Mouse (Mus musculus): ENCODE measurements at regions not wholly inside any gene's neighbourhood (a gene's known extent, or its start where the extent isn't known, plus 50 kb on each side); places are given as distances from the start of the nearest gene placed in this dataset.

- no peak overlapping the region for H3K27ac ChIP-seq (ENCODE audit: low read length)
- H3K9me3 ChIP-seq (replicated peaks; ENCODE audit: control insufficient read depth, low read length): no peaks in the 10 kb centered on the region
- no peaks in the 10 kb centered on the region for H3K27me3 ChIP-seq (ENCODE audit: control insufficient read depth, insufficient read depth, low read length)
- no peaks in the 10 kb centered on the region for H3K36me3 ChIP-seq (ENCODE audit: control insufficient read depth, insufficient read depth, low read length)
- no peak overlapping the region for H3K4me3 ChIP-seq (replicated peaks; ENCODE audit: low read length)
- no peak overlapping the region for H3K4me2 ChIP-seq (ENCODE audit: low read depth, low read length)
- 86% methylated on average over 7 of the region's 7 CpGs for WGBS
- no peak for ATAC-seq (ENCODE audit: insufficient read depth, low FRiP score)
- no peaks in the 10 kb centered on the region for H3K4me1 ChIP-seq (ENCODE audit: control insufficient read depth, insufficient read depth, low read length)
- H3K9ac ChIP-seq (ENCODE audit: low read length): no peak overlapping the region
Measured at GRCm38 (mm10) chr12:12570563-12571251, 308.8 kb downstream of the Fam49a start.

GRCm38 (mm10) chr12:12567734-12568104 is 305.8 kb downstream of the Fam49a start:
- ATAC-seq (ENCODE audit: insufficient read depth, low FRiP score): no peak
- Histone ChIP-seq H3K4me3 (replicated peaks; ENCODE audit: low read length) (no peak overlapping the region), H3K9ac (ENCODE audit: low read length) (no peak overlapping the region), H3K36me3 (ENCODE audit: control insufficient read depth, insufficient read depth, low read length) (no peaks in the 10 kb centered on the region), H3K27ac (ENCODE audit: low read length) (no peak overlapping the region), H3K4me2 (ENCODE audit: low read depth, low read length) (no peak overlapping the region), H3K27me3 (ENCODE audit: control insufficient read depth, insufficient read depth, low read length) (no peaks in the 10 kb centered on the region), H3K4me1 (ENCODE audit: control insufficient read depth, insufficient read depth, low read length) (no peaks in the 10 kb centered on the region), H3K9me3 (replicated peaks; ENCODE audit: control insufficient read depth, low read length) (no peaks in the 10 kb centered on the region)
- WGBS: 88% methylated on average over 3 of the region's 3 CpGs

- H3K9ac ChIP-seq (ENCODE audit: low read length): no peak overlapping the region
- no peaks in the 10 kb centered on the region for H3K36me3 ChIP-seq (ENCODE audit: control insufficient read depth, insufficient read depth, low read length)
- no peaks in the 10 kb centered on the region for H3K9me3 ChIP-seq (replicated peaks; ENCODE audit: control insufficient read depth, low read length)
- no peak overlapping the region for H3K27ac ChIP-seq (ENCODE audit: low read length)
- 92% methylated on average over 7 of the region's 7 CpGs for WGBS
- no peak overlapping the region for H3K4me2 ChIP-seq (ENCODE audit: low read depth, low read length)
- H3K4me3 ChIP-seq (replicated peaks; ENCODE audit: low read length): no peak overlapping the region
- no peaks in the 10 kb centered on the region for H3K4me1 ChIP-seq (ENCODE audit: control insufficient read depth, insufficient read depth, low read length)
- H3K27me3 ChIP-seq (ENCODE audit: control insufficient read depth, insufficient read depth, low read length): no peaks in the 10 kb centered on the region
- no peak for ATAC-seq (ENCODE audit: insufficient read depth, low FRiP score)
Measured at GRCm38 (mm10) chr12:12567058-12567733, 305.3 kb downstream of the Fam49a start.

GRCm38 (mm10) chr12:12562267-12562666 is 300.3 kb downstream of the Fam49a start:
- H3K4me1 ChIP-seq (ENCODE audit: control insufficient read depth, insufficient read depth, low read length): no peaks in the 10 kb centered on the region
- no peak overlapping the region for H3K27ac ChIP-seq (ENCODE audit: low read length)
- no peaks in the 10 kb centered on the region for H3K36me3 ChIP-seq (ENCODE audit: control insufficient read depth, insufficient read depth, low read length)
- no peak overlapping the region for H3K4me2 ChIP-seq (ENCODE audit: low read depth, low read length)
- WGBS: 87% methylated on average over 1 of the region's 1 CpGs
- H3K27me3 ChIP-seq (ENCODE audit: control insufficient read depth, insufficient read depth, low read length): no peaks in the 10 kb centered on the region
- no peak overlapping the region for H3K4me3 ChIP-seq (replicated peaks; ENCODE audit: low read length)
- ATAC-seq (ENCODE audit: insufficient read depth, low FRiP score): no peak
- H3K9me3 ChIP-seq (replicated peaks; ENCODE audit: control insufficient read depth, low read length): no peaks in the 10 kb centered on the region
- H3K9ac ChIP-seq (ENCODE audit: low read length): no peak overlapping the region

- Histone ChIP-seq H3K4me1 (ENCODE audit: control insufficient read depth, insufficient read depth, low read length) (no peaks in the 10 kb centered on the region), H3K4me2 (ENCODE audit: low read depth, low read length) (no peak overlapping the region), H3K9ac (ENCODE audit: low read length) (no peak overlapping the region), H3K9me3 (replicated peaks; ENCODE audit: control insufficient read depth, low read length) (no peaks in the 10 kb centered on the region), H3K4me3 (replicated peaks; ENCODE audit: low read length) (no peak overlapping the region), H3K27me3 (ENCODE audit: control insufficient read depth, insufficient read depth, low read length) (no peaks in the 10 kb centered on the region), H3K27ac (ENCODE audit: low read length) (no peak overlapping the region), H3K36me3 (ENCODE audit: control insufficient read depth, insufficient read depth, low read length) (no peaks in the 10 kb centered on the region)
- no peak for ATAC-seq (ENCODE audit: insufficient read depth, low FRiP score)
- WGBS: 57% methylated on average over 5 of the region's 5 CpGs
Measured at GRCm38 (mm10) chr12:12551818-12552217, 289.9 kb downstream of the Fam49a start.

GRCm38 (mm10) chr12:12549649-12550048 is 287.7 kb downstream of the Fam49a start:
- WGBS: 82% methylated on average over 3 of the region's 3 CpGs
- Histone ChIP-seq H3K4me2 (ENCODE audit: low read depth, low read length) (no peak overlapping the region), H3K27me3 (ENCODE audit: control insufficient read depth, insufficient read depth, low read length) (no peaks in the 10 kb centered on the region), H3K4me3 (replicated peaks; ENCODE audit: low read length) (no peak overlapping the region), H3K9me3 (replicated peaks; ENCODE audit: control insufficient read depth, low read length) (no peaks in the 10 kb centered on the region), H3K36me3 (ENCODE audit: control insufficient read depth, insufficient read depth, low read length) (no peaks in the 10 kb centered on the region), H3K9ac (ENCODE audit: low read length) (no peak overlapping the region), H3K27ac (ENCODE audit: low read length) (no peak overlapping the region), H3K4me1 (ENCODE audit: control insufficient read depth, insufficient read depth, low read length) (no peaks in the 10 kb centered on the region)
- ATAC-seq (ENCODE audit: insufficient read depth, low FRiP score): no peak

GRCm38 (mm10) chr12:12548688-12549087 is 286.7 kb downstream of the Fam49a start:
- Histone ChIP-seq H3K36me3 (ENCODE audit: control insufficient read depth, insufficient read depth, low read length) (no peaks in the 10 kb centered on the region), H3K4me3 (replicated peaks; ENCODE audit: low read length) (no peak overlapping the region), H3K4me1 (ENCODE audit: control insufficient read depth, insufficient read depth, low read length) (no peaks in the 10 kb centered on the region), H3K27ac (ENCODE audit: low read length) (no peak overlapping the region), H3K27me3 (ENCODE audit: control insufficient read depth, insufficient read depth, low read length) (no peaks in the 10 kb centered on the region), H3K4me2 (ENCODE audit: low read depth, low read length) (no peak overlapping the region), H3K9ac (ENCODE audit: low read length) (no peak overlapping the region), H3K9me3 (replicated peaks; ENCODE audit: control insufficient read depth, low read length) (no peaks in the 10 kb centered on the region)
- no peak for ATAC-seq (ENCODE audit: insufficient read depth, low FRiP score)
- 26% methylated on average over 2 of the region's 2 CpGs for WGBS

GRCm38 (mm10) chr12:12547477-12547876 is 285.5 kb downstream of the Fam49a start:
- H3K9ac ChIP-seq (ENCODE audit: low read length): no peak overlapping the region

GRCm38 (mm10) chr12:12546372-12547031 is 284.6 kb downstream of the Fam49a start:
- H3K27me3 ChIP-seq (ENCODE audit: control insufficient read depth, insufficient read depth, low read length): no peaks in the 10 kb centered on the region
- no peak overlapping the region for H3K4me3 ChIP-seq (replicated peaks; ENCODE audit: low read length)
- no peak overlapping the region for H3K27ac ChIP-seq (ENCODE audit: low read length)
- H3K36me3 ChIP-seq (ENCODE audit: control insufficient read depth, insufficient read depth, low read length): no peaks in the 10 kb centered on the region
- no peak overlapping the region for H3K4me2 ChIP-seq (ENCODE audit: low read depth, low read length)
- ATAC-seq (ENCODE audit: insufficient read depth, low FRiP score): no peak
- WGBS: 83% methylated on average over 5 of the region's 5 CpGs
- no peak overlapping the region for H3K9ac ChIP-seq (ENCODE audit: low read length)
- H3K9me3 ChIP-seq (replicated peaks; ENCODE audit: control insufficient read depth, low read length): no peaks in the 10 kb centered on the region
- H3K4me1 ChIP-seq (ENCODE audit: control insufficient read depth, insufficient read depth, low read length): no peaks in the 10 kb centered on the region

More at GRCm38 (mm10) chr12:12547477-12547876, 285.5 kb downstream of the Fam49a start:
- H3K36me3 ChIP-seq (ENCODE audit: control insufficient read depth, insufficient read depth, low read length): no peaks in the 10 kb centered on the region
- no peak overlapping the region for H3K27ac ChIP-seq (ENCODE audit: low read length)
- H3K27me3 ChIP-seq (ENCODE audit: control insufficient read depth, insufficient read depth, low read length): no peaks in the 10 kb centered on the region
- H3K9me3 ChIP-seq (replicated peaks; ENCODE audit: control insufficient read depth, low read length): no peaks in the 10 kb centered on the region
- ATAC-seq (ENCODE audit: insufficient read depth, low FRiP score): no peak
- H3K4me2 ChIP-seq (ENCODE audit: low read depth, low read length): no peak overlapping the region
- 67% methylated on average over 1 of the region's 1 CpGs for WGBS
- H3K4me1 ChIP-seq (ENCODE audit: control insufficient read depth, insufficient read depth, low read length): no peaks in the 10 kb centered on the region
- no peak overlapping the region for H3K4me3 ChIP-seq (replicated peaks; ENCODE audit: low read length)

Measured in stomach, embryonic 16.5 days (tissue).